Mouse (Mus musculus): Measurements from ENCODE around the gene St6galnac6. TPM values are rescaled to one million over a fixed set of nuclear protein-coding genes. Genes with fewer than 3 reads are reported as not detected.
A peak's percentile ranks its signal among the peaks of the same experiment; 100 is the strongest.

St6galnac6 gene
- polyA plus RNA-seq, 1 experiment from 2014 or later, result 11.3 TPM

- no peak for ATAC-seq
- Histone ChIP-seq H3K27ac (0 out of 2 replicates have a peak overlapping the region, but pooled peaks have one; percentile 7), H3K9me3 (no peaks in the 10 kb centered on the region), H3K36me3 (no peaks in the 10 kb centered on the region), H3K9ac (replicated peaks) (no peak overlapping the region), H3K27me3 (no peaks in the 10 kb centered on the region), H3K4me2 (replicated peaks) (no peak overlapping the region), H3K4me3 (replicated peaks) (no peak overlapping the region), H3K4me1 (replicated peaks) (peaks cover 2% of the 10 kb centered on the region; the same call in 1 of the 2 replicates)
- WGBS, result 64% methylated on average over 7 of the region's 7 CpGs
Measured at GRCm38 (mm10) chr2:32668176-32668575, 68.7 kb downstream of the St6galnac6 start.

GRCm38 (mm10) chr2:32669876-32670275, 70.4 kb downstream of the St6galnac6 start:
- H3K36me3 ChIP-seq, result no peaks in the 10 kb centered on the region
- H3K4me2 ChIP-seq (replicated peaks), result no peak overlapping the region
- H3K27ac ChIP-seq, result no peak overlapping the region
- no peaks in the 10 kb centered on the region for H3K9me3 ChIP-seq
- no peaks in the 10 kb centered on the region for H3K27me3 ChIP-seq
- H3K4me3 ChIP-seq (replicated peaks), result no peak overlapping the region
- 84% methylated on average over 3 of the region's 3 CpGs for WGBS
- peaks cover 2% of the 10 kb centered on the region; the same call in 1 of the 2 replicates for H3K4me1 ChIP-seq (replicated peaks)
- no peak overlapping the region for H3K9ac ChIP-seq (replicated peaks)
- no peak for ATAC-seq

MicroRNAs within 50 kb of the gene (microRNA counts, 519-probe panel; counts per million panel counts)
- microRNA mmu-miR-1954, result 110 counts per million, percentile 56 among the panel's probes with 10 or more counts

Small RNAs within 50 kb of the gene (microRNA-seq; reads per million reads assigned to microRNA genes)
- not detected for gene Mir1954

Other genes with a start within 250 kb of the St6galnac6 start
- 54.4 and 56.7 TPM in 2 replicates for gene Ciz1, start 247.4 kb upstream of the St6galnac6 start, polyA plus RNA-seq (2015; fragmentation: Nextera tagmentation; extraction: Ambion mirVana)
- 35.5 and 41.2 TPM in 2 replicates for gene Dnm1, start 246.4 kb upstream of the St6galnac6 start, polyA plus RNA-seq (2015; fragmentation: Nextera tagmentation; extraction: Ambion mirVana)
- 74.7 and 77.5 TPM in 2 replicates for gene 1110008P14Rik, start 217.8 kb upstream of the St6galnac6 start, polyA plus RNA-seq (2015; fragmentation: Nextera tagmentation; extraction: Ambion mirVana)
- 0.35 and 0.37 TPM in 2 replicates for gene Lcn2, start 211.5 kb upstream of the St6galnac6 start, polyA plus RNA-seq (2015; fragmentation: Nextera tagmentation; extraction: Ambion mirVana)
- gene Ptges2, start 203.8 kb upstream of the St6galnac6 start, polyA plus RNA-seq (2015; fragmentation: Nextera tagmentation; extraction: Ambion mirVana), result 35.5 and 37.6 TPM in 2 replicates
- 5.1 and 6.1 TPM in 2 replicates for gene Naif1, start 149.3 kb upstream of the St6galnac6 start, polyA plus RNA-seq (2015; fragmentation: Nextera tagmentation; extraction: Ambion mirVana)
- 45.4 and 50.1 TPM in 2 replicates for gene Slc25a25, start 148.3 kb upstream of the St6galnac6 start, polyA plus RNA-seq (2015; fragmentation: Nextera tagmentation; extraction: Ambion mirVana)
- gene Fam102a, start 64.4 kb upstream of the St6galnac6 start, polyA plus RNA-seq (2015; fragmentation: Nextera tagmentation; extraction: Ambion mirVana), result 5.6 and 7.3 TPM in 2 replicates
- 133 and 147 TPM in 2 replicates for gene Dpm2, start 28.9 kb upstream of the St6galnac6 start, polyA plus RNA-seq (2015; fragmentation: Nextera tagmentation; extraction: Ambion mirVana)
- gene Pip5kl1, start 24.9 kb upstream of the St6galnac6 start, polyA plus RNA-seq (2015; fragmentation: Nextera tagmentation; extraction: Ambion mirVana), result 4.8 TPM in 2 replicates
- 0.34 and 0.55 TPM in 2 replicates for gene 9430097D07Rik, start 24.0 kb upstream of the St6galnac6 start, polyA plus RNA-seq (2015; fragmentation: Nextera tagmentation; extraction: Ambion mirVana)
- gene St6galnac4, start 12.6 kb upstream of the St6galnac6 start, polyA plus RNA-seq (2015; fragmentation: Nextera tagmentation; extraction: Ambion mirVana), result 15.2 and 16.3 TPM in 2 replicates
- 62.5 and 62.9 TPM in 2 replicates for gene Ak1, start 22.0 kb downstream of the St6galnac6 start, polyA plus RNA-seq (2015; fragmentation: Nextera tagmentation; extraction: Ambion mirVana)
- gene Eng, start 46.9 kb downstream of the St6galnac6 start, polyA plus RNA-seq (2015; fragmentation: Nextera tagmentation; extraction: Ambion mirVana), result 22.0 and 24.8 TPM in 2 replicates
- gene Fpgs, start 104.4 kb downstream of the St6galnac6 start, polyA plus RNA-seq (2015; fragmentation: Nextera tagmentation; extraction: Ambion mirVana), result 16.5 and 16.6 TPM in 2 replicates
- 78.5 and 84.5 TPM in 2 replicates for gene Cdk9, start 113.4 kb downstream of the St6galnac6 start, polyA plus RNA-seq (2015; fragmentation: Nextera tagmentation; extraction: Ambion mirVana)
- gene Sh2d3c, start 121.3 kb downstream of the St6galnac6 start, polyA plus RNA-seq (2015; fragmentation: Nextera tagmentation; extraction: Ambion mirVana), result 37.8 and 40.7 TPM in 2 replicates
- 3.9 TPM in 2 replicates for gene 6330409D20Rik, start 141.3 kb downstream of the St6galnac6 start, polyA plus RNA-seq (2015; fragmentation: Nextera tagmentation; extraction: Ambion mirVana)
- 48.0 and 52.6 TPM in 2 replicates for gene Tor2a, start 157.5 kb downstream of the St6galnac6 start, polyA plus RNA-seq (2015; fragmentation: Nextera tagmentation; extraction: Ambion mirVana)
- 0.35 and 0.52 TPM in 2 replicates for gene Ttc16, start 175.9 kb downstream of the St6galnac6 start, polyA plus RNA-seq (2015; fragmentation: Nextera tagmentation; extraction: Ambion mirVana)
- 4.1 and 4.2 TPM in 2 replicates for gene Ptrh1, start 176.1 kb downstream of the St6galnac6 start, polyA plus RNA-seq (2015; fragmentation: Nextera tagmentation; extraction: Ambion mirVana)
- gene Cfap157, start 184.7 kb downstream of the St6galnac6 start, polyA plus RNA-seq (2015; fragmentation: Nextera tagmentation; extraction: Ambion mirVana), result 0.46 and 2.0 TPM in 2 replicates
- gene Stxbp1, start 247.5 kb downstream of the St6galnac6 start, polyA plus RNA-seq (2015; fragmentation: Nextera tagmentation; extraction: Ambion mirVana), result 165 and 168 TPM in 2 replicates

Data from midbrain, embryonic 13.5 days (tissue).